Mouse (Mus musculus): ENCODE results near the gene Dynlt3. TPM values are rescaled to one million over a fixed set of nuclear protein-coding genes. Genes with fewer than 3 reads are reported as not detected.

Gene Dynlt3
- polyA plus RNA-seq (2012; rRNA removed): 9.7 and 29.7 TPM in 2 replicates

GRCm38 (mm10) chrX:9662391-9663111 is at the start of gene Dynlt3:
Gene Dynlt3 (minus strand): TSS chrX:9663003.

Other genes with a start within 250 kb of the Dynlt3 start
- 0.34 and 0.55 TPM in 2 replicates for gene Cybb, start 175.2 kb downstream of the Dynlt3 start, polyA plus RNA-seq (2012; rRNA removed)
- gene H2al1o, start 90.6 kb downstream of the Dynlt3 start, polyA plus RNA-seq (2012; rRNA removed): not detected in 2 replicates
- gene Hypm, start 183.9 kb upstream of the Dynlt3 start, polyA plus RNA-seq (2012; rRNA removed): not detected in 2 replicates
- not detected in 2 replicates for gene H2al3, start 186.7 kb upstream of the Dynlt3 start, polyA plus RNA-seq (2012; rRNA removed)
- 0.40 TPM in 2 replicates for gene Sytl5, start 222.6 kb upstream of the Dynlt3 start, polyA plus RNA-seq (2012; rRNA removed)

All from central nervous system, embryonic 11.5 days (tissue).